Mouse (Mus musculus) kidney, embryonic 16.5 days (tissue): ENCODE measurements around the gene Gm37240. TPM values are rescaled to one million over a fixed set of nuclear protein-coding genes. Genes with fewer than 3 reads are reported as not detected.
A peak's percentile ranks its signal among the peaks of the same experiment; 100 is the strongest.

Source experiments
- ATAC-seq: fragments of 200-750 bp; cut with Nextera tagmentation; 2 replicates; pipeline ENCODE4 v1.8.0; 2017; ENCODE audit warnings: moderate TSS enrichment; ENCODE audit not compliant: low FRiP score, low TSS enrichment
- H3K27ac ChIP-seq: fragments of 300-500 bp; sonication (generic); 2 replicates; pipeline ENCODE4 v1.5.1; 2014; ENCODE audit warnings: low read length
- H3K27me3 ChIP-seq: fragments of 300-500 bp; sonication (generic); 2 replicates; pipeline ENCODE4 v1.6.1; 2014; ENCODE audit warnings: low read length, control low read depth, mixed read lengths; ENCODE audit not compliant: insufficient read depth
- H3K36me3 ChIP-seq: fragments of 300-500 bp; sonication (generic); 2 replicates; pipeline ENCODE4 v1.6.1; 2014; ENCODE audit warnings: low read length, control low read depth, mixed read lengths; ENCODE audit not compliant: insufficient read depth
- H3K4me1 ChIP-seq: fragments of 300-500 bp; sonication (generic); 2 replicates; pipeline ENCODE4 v1.6.1; 2014; ENCODE audit warnings: low read length, control low read depth, mixed read lengths; ENCODE audit not compliant: insufficient read depth
- H3K4me2 ChIP-seq: fragments of 300-500 bp; sonication (generic); replicated peaks from 2 replicates; pipeline ENCODE4 v1.6.1; 2014; ENCODE audit warnings: low read depth, low read length
- H3K4me3 ChIP-seq: fragments of 300-500 bp; sonication (generic); 2 replicates; pipeline ENCODE4 v1.5.1; 2014; ENCODE audit warnings: mild to moderate bottlenecking, low read length
- H3K9ac ChIP-seq: fragments of 300-500 bp; sonication (generic); replicated peaks from 2 replicates; pipeline ENCODE4 v1.6.1; 2014; ENCODE audit warnings: low read length
- H3K9me3 ChIP-seq: fragments of 300-500 bp; sonication (generic); 2 replicates; pipeline ENCODE4 v1.6.1; 2016; ENCODE audit warnings: low read length, control low read depth
- WGBS: fragments of 180-500 bp; shearing (Covaris S2); extraction: QIAGEN DNeasy Blood & Tissue Kit; methylation state at CpG from one replicate; pipeline ENCODE4 v1.1.7; 2014; 5-methylcytosine and 5-hydroxymethylcytosine counted together
- polyA plus RNA-seq: library from polyadenylated mRNA; unstranded; fragments of >200 nt; fragmentation: Nextera tagmentation; extraction: Ambion mirVana; gene quantifications from 2 replicates; pipeline ENCODE4 v1.2.1, GENCODE M21; 2015

Gene Gm37240
- polyA plus RNA-seq, 1 experiment from 2014 or later: 8.7 TPM

DNA sequence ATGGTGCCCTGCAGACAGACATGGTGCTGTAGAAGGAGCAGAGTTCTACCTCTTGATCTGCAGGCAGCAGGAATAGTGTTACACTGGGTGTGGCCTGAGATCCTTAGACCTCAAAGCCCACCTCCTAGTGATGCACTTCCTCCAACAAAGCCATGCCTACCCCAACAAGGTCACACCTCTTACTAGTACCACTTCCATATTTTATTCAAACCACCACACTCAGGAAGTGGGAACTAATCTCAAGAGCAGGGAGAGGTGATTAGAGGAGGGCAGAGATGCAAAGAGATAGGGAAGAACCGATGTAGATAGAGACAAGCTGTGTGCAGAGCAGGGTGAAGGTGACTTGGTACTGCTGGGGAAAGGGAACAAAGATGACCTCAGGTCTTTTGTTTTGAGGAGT lies 773.8 kb downstream of the Gm37240 start:
- 88% methylated on average over 1 of the region's 1 CpGs for WGBS
- H3K4me3 ChIP-seq: no peak overlapping the region
- H3K4me1 ChIP-seq: no peaks in the 10 kb centered on the region
- no peaks in the 10 kb centered on the region for H3K9me3 ChIP-seq
- ATAC-seq: no peak
- no peaks in the 10 kb centered on the region for H3K36me3 ChIP-seq
- no peak overlapping the region for H3K9ac ChIP-seq
- H3K27me3 ChIP-seq: no peaks in the 10 kb centered on the region
- H3K27ac ChIP-seq: no peak overlapping the region
- no peak overlapping the region for H3K4me2 ChIP-seq

DNA sequence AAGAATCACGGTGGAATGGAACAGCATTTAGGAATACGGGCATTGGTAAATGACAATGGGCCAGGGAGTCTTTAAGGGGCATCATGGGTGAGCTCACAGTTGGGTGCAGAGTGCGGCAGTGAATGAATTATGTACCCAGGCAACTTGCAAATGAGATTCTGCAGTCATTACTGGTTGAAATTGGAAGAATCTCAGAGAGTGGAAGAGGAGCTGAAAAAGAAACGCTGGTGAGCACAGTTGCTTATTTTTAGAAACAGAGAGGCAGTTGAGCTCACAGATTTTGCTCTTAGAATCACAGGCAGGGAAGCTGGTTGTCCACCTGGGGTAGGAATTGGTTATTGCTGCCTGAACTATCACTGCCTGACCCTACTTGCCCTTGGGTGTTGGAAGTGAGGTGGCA lies 776.6 kb downstream of the Gm37240 start:
- Histone ChIP-seq H3K4me2 (no peak overlapping the region), H3K9ac (no peak overlapping the region), H3K27ac (no peak overlapping the region), H3K9me3 (no peaks in the 10 kb centered on the region), H3K4me3 (no peak overlapping the region), H3K27me3 (no peaks in the 10 kb centered on the region), H3K4me1 (no peaks in the 10 kb centered on the region), H3K36me3 (no peaks in the 10 kb centered on the region)
- 68% methylated on average over 4 of the region's 4 CpGs for WGBS
- no peak for ATAC-seq

DNA sequence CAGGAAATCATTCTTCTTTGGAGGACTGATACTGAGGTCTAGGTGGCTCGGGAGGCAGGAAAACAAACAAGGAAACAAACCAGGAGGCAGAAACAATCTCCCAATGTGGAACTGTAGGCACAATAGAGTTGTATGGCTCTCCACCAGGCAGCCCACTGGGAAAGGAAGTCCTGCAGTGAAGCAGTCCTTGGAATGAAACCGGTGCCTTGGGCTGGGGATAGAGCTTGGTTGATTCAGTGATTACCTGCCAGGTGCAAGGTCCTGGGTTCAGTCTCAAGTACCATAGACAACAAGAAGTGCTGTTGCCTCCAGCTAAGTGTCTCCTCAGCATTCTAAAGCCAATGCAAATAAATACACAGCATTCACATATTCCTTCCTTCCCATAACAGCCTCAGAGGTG lies 778.1 kb downstream of the Gm37240 start:
- no peak for ATAC-seq
- Histone ChIP-seq H3K4me2 (no peak overlapping the region), H3K27ac (no peak overlapping the region), H3K9me3 (no peaks in the 10 kb centered on the region), H3K4me1 (no peaks in the 10 kb centered on the region), H3K9ac (no peak overlapping the region), H3K36me3 (no peaks in the 10 kb centered on the region), H3K27me3 (no peaks in the 10 kb centered on the region), H3K4me3 (no peak overlapping the region)
- 55% methylated on average over 2 of the region's 2 CpGs for WGBS

DNA sequence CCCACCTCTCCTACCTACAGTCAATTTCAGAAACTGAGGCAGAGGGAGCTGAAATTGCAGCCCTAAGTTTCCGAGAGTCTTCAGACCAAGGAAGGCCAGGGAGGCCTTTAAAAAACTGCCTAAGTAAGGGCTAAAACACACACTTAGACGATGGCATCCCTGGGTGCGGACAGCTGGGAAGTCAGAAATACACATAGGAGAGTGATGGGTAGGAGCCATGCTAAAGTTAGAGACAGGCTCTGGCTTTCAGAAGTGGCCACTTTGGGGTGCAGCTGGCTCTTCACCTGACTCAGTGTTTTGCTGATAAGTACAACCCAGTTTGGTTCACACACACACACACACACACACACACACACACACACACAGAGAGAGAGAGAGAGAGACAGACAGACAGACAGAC lies 778.9 kb downstream of the Gm37240 start:
- Histone ChIP-seq H3K9ac (no peak overlapping the region), H3K4me2 (no peak overlapping the region), H3K9me3 (no peaks in the 10 kb centered on the region), H3K36me3 (no peaks in the 10 kb centered on the region), H3K27me3 (no peaks in the 10 kb centered on the region), H3K4me1 (no peaks in the 10 kb centered on the region), H3K4me3 (no peak overlapping the region), H3K27ac (no peak overlapping the region)
- no peak for ATAC-seq
- WGBS: 86% methylated on average over 3 of the region's 3 CpGs

DNA sequence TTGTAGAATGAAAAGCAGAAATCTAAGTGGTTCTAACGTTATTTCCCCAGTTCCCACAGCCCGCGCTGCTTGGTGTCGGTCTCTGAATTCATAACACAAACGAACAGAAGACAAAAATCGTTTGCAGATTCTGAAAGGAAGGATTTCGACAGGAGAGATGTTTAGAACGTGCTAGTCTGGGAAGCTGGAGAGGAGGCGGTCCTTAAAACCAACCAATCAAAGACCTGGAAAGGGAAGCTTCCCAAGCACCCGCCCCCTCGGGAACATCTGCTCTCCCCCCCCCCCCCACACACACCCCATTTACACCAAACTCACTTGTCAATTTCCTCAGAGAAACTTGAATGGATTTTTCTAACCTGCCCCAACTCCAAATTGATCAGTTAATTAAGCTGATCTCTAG lies 780.4 kb downstream of the Gm37240 start:
- Histone ChIP-seq H3K4me2 (no peak overlapping the region), H3K36me3 (no peaks in the 10 kb centered on the region), H3K9ac (no peak overlapping the region), H3K9me3 (no peaks in the 10 kb centered on the region), H3K27me3 (no peaks in the 10 kb centered on the region), H3K4me1 (no peaks in the 10 kb centered on the region), H3K27ac (no peak overlapping the region), H3K4me3 (no peak overlapping the region)
- no peak for ATAC-seq
- 62% methylated on average over 11 of the region's 11 CpGs for WGBS

DNA sequence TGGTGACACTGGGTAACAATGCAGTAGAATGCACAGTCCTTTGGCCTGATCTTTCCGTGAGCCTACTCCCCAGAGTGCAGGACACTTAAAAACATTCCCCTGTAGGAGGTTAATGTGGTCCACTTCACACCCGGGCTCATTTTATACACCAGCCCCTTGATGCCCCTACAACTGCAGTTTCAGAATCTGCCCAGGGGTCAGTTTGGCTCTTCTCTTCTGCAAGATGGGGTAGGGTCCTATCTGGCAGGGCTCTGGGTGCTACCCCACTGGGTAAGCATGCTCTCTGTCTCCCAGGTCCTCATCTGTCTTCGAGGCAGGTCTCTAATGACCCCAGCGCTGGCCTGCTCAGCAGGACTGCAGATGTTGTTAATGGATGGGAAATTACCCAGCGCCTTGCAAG lies 783.0 kb downstream of the Gm37240 start:
- H3K9ac ChIP-seq: no peak overlapping the region
- H3K4me3 ChIP-seq: no peak overlapping the region
- no peaks in the 10 kb centered on the region for H3K27me3 ChIP-seq
- H3K36me3 ChIP-seq: no peaks in the 10 kb centered on the region
- no peak overlapping the region for H3K4me2 ChIP-seq
- 45% methylated on average over 5 of the region's 5 CpGs for WGBS
- H3K4me1 ChIP-seq: no peaks in the 10 kb centered on the region
- ATAC-seq: no peak
- no peak overlapping the region for H3K27ac ChIP-seq
- no peaks in the 10 kb centered on the region for H3K9me3 ChIP-seq

DNA sequence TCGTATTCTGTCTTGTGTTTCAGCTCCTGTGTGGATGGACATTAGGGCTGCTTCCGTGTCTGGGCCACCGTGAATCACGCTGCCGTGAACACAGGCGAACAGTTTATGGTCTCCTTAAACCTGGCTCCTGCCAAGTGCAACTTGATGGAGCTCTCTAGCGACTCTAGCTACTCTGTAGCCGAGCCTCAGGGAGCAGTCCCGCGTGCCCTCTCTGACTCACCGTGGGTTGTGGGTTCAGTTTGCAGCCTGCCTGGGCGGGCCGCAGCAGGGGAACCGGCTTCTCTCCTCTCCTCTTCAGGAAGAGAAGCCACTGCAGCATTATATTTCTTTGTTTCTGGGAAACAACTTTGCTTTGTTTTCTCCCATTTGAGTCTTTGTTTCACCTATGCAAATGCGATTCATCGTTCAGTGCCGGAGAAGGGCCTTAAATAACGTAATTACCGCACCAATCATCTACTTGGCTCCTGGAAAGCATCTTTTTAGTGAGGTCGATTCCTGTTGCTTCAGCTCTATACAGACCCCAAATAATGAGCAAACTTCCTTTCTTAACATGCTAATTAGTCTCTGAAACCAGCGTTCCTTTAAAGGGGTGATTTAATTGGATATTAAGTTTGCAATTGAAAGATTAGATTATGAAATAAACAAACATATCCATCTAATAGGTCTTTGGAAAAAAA lies 806.3 kb downstream of the Gm37240 start:
- 0 out of 2 replicates have a peak overlapping the region, but pooled peaks have one; percentile 13 for H3K4me2 ChIP-seq
- no peak for ATAC-seq
- no peaks in the 10 kb centered on the region for H3K36me3 ChIP-seq
- WGBS: 46% methylated on average over 21 of the region's 21 CpGs
- H3K27me3 ChIP-seq: no peaks in the 10 kb centered on the region
- H3K9ac ChIP-seq: no peak overlapping the region
- no peaks in the 10 kb centered on the region for H3K9me3 ChIP-seq
- no peaks in the 10 kb centered on the region for H3K4me1 ChIP-seq
- H3K27ac ChIP-seq: no peak overlapping the region
- H3K4me3 ChIP-seq: no peak overlapping the region

DNA sequence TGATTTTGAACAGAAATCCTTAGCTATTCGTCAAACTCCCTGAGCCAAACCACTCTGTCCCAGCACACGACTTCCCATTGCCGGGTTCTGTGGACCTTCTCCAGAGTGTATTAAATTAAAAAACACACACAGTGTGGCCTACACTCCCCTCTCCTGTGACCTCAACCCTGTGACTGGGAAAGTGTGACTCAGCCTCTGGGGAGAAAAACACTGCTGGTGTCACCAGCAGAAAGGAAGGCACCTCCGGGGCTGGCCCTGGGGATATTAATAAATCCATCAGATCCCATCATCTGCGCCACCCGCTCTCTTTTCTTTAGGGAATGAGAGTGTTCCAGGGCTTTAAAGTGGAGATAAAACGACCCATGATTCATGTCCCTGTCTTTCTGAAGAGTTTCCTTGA lies 823.2 kb downstream of the Gm37240 start:
- no peaks in the 10 kb centered on the region for H3K36me3 ChIP-seq
- H3K9me3 ChIP-seq: no peaks in the 10 kb centered on the region
- 23% methylated on average over 7 of the region's 7 CpGs for WGBS
- no peaks in the 10 kb centered on the region for H3K4me1 ChIP-seq
- no peak overlapping the region for H3K4me3 ChIP-seq
- no peaks in the 10 kb centered on the region for H3K27me3 ChIP-seq
- no peak overlapping the region for H3K9ac ChIP-seq
- H3K4me2 ChIP-seq: no peak overlapping the region
- no peak for ATAC-seq
- H3K27ac ChIP-seq: no peak overlapping the region

DNA sequence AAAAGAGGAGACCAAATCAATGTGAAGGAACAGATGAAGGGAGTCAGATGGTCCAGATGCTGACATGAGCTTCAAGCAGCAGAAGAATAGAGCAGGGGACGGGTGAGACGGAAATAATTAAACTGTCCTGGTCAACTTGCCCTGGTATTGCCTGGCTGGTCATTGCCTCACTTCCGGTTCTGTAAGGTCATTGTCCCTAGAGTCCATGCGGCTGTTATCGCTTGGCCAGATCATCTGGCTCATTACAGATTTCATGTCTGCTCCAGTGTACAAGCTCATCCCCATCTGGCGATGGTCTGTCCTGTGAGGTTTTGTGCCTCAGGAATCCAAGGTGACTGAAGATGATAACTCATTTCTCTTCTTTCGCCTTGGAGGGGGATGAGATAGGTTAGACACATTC lies 827.2 kb downstream of the Gm37240 start:
- H3K4me2 ChIP-seq: no peak overlapping the region
- ATAC-seq: no peak
- 84% methylated on average over 7 of the region's 7 CpGs for WGBS

DNA sequence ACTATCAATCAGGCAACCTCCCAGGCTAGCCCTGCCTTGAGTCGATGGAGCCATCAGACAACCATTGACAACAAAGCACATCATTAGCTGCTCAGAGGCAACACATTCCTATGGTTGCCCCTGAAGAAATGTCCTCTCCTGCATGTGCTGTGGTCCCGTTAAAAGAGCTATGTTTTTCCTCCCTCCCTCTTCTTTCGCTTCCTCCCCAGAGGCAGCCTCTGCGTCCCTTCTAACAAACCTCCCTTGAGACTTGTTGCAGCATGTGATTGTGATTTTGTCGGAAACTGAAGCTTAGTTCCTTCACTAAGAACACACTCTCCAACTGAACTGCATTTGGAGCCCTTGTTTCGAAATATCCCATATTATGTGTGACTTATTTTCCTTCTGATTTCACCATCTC lies 830.1 kb downstream of the Gm37240 start:
- Histone ChIP-seq H3K4me2 (no peak overlapping the region), H3K9me3 (no peaks in the 10 kb centered on the region), H3K27me3 (no peaks in the 10 kb centered on the region), H3K27ac (no peak overlapping the region), H3K36me3 (no peaks in the 10 kb centered on the region), H3K9ac (no peak overlapping the region), H3K4me3 (no peak overlapping the region), H3K4me1 (no peaks in the 10 kb centered on the region)
- no peak for ATAC-seq
- WGBS: 57% methylated on average over 6 of the region's 6 CpGs

More for the DNA sequence above, 827.2 kb downstream of the Gm37240 start:
- Histone ChIP-seq H3K9ac (no peak overlapping the region), H3K27ac (no peak overlapping the region), H3K4me3 (no peak overlapping the region), H3K9me3 (no peaks in the 10 kb centered on the region), H3K4me1 (no peaks in the 10 kb centered on the region), H3K36me3 (no peaks in the 10 kb centered on the region), H3K27me3 (no peaks in the 10 kb centered on the region)
